Mouse (Mus musculus): Measurements from ENCODE around the gene 2810004N23Rik. TPM values are rescaled to one million over a fixed set of nuclear protein-coding genes. Genes with fewer than 3 reads are reported as not detected.

2810004N23Rik gene
- total RNA-seq (2023) = 1 to 10 TPM; 8.0 to 8.5 TPM

DNA sequence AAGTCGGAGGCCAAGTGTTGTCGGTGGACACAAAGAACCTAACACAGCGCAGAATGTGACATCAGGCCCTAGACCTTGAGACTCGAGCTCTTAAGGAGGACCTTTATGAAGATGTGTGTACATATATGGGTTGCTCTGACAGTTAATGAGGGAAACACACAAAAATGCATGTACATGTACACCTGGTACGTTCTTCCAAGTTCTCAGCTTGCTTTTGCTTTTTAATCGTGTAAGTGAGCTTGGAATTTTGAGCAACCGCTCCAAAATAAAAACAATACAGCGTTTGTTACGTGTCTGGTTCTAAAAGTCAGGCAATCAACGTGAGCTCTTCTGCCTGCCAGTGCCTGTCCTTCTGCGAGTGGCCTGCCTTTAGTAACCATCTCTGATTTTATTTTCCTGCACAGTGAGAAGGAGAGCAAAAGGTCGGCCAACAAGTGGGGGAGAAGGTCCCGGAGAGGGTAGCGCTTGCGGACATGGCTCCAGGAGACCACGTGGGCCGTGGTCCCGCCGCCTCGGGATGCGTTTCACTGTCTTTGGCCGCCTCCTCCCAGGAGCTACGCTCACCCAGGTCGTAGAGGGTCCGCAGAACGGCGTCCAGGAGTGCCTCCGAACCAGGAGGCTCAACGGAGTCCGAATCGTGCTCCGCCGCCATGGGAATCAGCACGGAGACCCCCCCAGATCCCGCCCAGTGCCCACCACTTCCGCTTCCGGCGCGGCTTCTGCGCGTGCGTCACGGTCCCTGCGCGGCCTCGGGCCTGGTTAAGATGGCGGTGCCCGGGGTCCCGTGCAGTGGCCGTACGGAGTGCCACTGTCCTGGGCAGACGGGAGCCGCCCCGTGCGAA is at the start of gene 2810004N23Rik, which contains the start of gene Gnpat:
Gene 2810004N23Rik (minus strand): TSS at position 800 of the 842 bp plus-strand sequence.
Gene Gnpat (plus strand): TSS at position 713 of the 842 bp plus-strand sequence.

DNA sequence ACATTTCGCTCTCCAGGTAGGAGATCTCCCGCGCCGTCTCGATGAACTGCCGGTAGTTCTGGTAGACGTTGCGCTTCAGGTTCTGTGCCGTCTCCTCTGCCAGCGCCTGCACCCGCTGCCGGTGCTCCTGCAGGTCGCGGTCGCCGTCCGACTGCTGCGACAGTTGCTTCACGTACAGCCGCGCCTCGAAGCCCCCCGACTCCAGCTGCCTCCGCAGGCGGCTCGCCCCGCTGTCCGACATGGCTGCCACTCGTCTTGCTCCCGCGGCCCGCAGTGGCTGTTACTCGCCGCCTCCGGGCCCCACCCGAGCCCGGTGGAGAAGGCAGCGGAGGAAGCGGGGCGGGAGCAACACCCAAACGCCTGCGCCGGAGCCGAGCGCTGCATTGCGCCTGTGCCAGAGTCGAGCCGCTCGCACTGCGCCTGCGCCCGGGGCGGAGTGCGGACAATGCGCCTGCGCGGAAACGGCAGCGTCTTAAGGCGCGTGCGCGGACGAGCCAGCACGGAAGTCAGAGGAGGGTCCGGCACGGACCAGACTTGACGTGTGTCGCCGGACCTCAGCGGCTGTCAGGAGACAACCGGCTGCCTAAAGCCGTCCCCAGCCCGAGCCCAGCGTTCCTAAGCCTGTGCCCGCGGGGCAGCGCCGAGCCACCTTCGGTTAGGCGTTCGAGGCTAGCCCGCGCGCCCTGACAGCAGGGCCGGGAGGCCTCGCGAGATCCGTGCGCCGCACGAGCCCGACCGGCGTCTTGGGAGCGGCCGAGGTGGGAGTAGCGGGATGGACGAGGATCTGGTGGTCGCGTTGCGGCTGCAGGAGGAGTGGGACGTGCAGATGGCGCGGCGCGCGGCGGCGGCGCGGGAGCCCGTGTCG is 34.7 kb upstream of the 2810004N23Rik start, which contains the start of the genes Exoc8 and Sprtn:
Gene Exoc8 (minus strand): TSS at position 320 of the 865 bp plus-strand sequence.
Gene Sprtn (plus strand): TSS at position 501 of the 865 bp plus-strand sequence.

DNA sequence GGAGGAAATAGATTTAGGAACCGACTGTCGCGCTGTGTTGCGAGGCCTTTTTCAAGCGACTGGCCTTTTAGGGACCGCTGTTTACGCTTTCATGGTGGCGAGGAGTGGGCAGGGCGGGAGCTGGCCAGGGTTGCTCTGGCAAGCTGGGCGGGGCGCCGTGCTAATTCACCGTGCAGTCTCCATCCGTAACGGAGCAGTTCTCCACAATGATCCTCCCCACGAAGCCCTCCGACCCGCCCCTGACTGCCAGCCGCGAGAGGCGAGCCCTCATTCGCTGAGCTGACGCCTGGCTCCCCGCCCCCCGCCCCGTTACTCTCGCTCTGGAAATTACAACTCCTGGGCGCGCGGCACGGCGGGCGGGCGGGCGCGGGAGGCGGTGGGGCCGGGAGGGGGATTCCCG is 70.2 kb downstream of the 2810004N23Rik start, which contains the start of gene Trim67:
Gene Trim67 (plus strand): TSS at position 385 of the 400 bp plus-strand sequence.

Other genes starting within 250 kb of the 2810004N23Rik start
- gene 2310022B05Rik, start 199.8 kb downstream of the 2810004N23Rik start, total RNA-seq (2023) = 1 to 10 TPM; 6.4 to 8.1 TPM
- gene Ttc13, start 141.1 kb downstream of the 2810004N23Rik start, total RNA-seq (2023) = 10 to 100 TPM; 43.7 to 51.1 TPM
- gene Arv1, start 141.0 kb downstream of the 2810004N23Rik start, total RNA-seq (2023) = 1 to 10 TPM; 2.7 to 4.0 TPM
- 1 to 10 TPM in 1 of 2 experiments, under 1 TPM in 1; 0.85 to 1.0 TPM for gene Fam89a, start 111.3 kb downstream of the 2810004N23Rik start, total RNA-seq (2023)
- gene Trim67, start 70.0 kb downstream of the 2810004N23Rik start, total RNA-seq (2023) = not detected
- 10 to 100 TPM; 34.7 to 40.6 TPM for gene Gnpat, start 87 bp downstream of the 2810004N23Rik start, total RNA-seq (2023)
- 10 to 100 TPM; 16.3 to 17.5 TPM for gene Exoc8, start 34.6 kb upstream of the 2810004N23Rik start, total RNA-seq (2023)
- 10 to 100 TPM; 18.7 to 19.2 TPM for gene Sprtn, start 34.8 kb upstream of the 2810004N23Rik start, total RNA-seq (2023)
- 10 to 100 TPM; 20.1 to 21.6 TPM for gene Egln1, start 86.2 kb upstream of the 2810004N23Rik start, total RNA-seq (2023)
- gene Tsnax, start 149.9 kb upstream of the 2810004N23Rik start, total RNA-seq (2023) = 10 to 100 TPM; 19.6 to 19.9 TPM
- 1 to 10 TPM; 4.6 to 6.8 TPM for gene Disc1, start 191.1 kb upstream of the 2810004N23Rik start, total RNA-seq (2023)